Mouse (Mus musculus): ENCODE data around the gene Ccr5. TPM values are rescaled to one million over a fixed set of nuclear protein-coding genes. Genes with fewer than 3 reads are reported as not detected.
"Not testable (repeated sequence)": the region's sequence is repeated elsewhere in the genome, so short reads cannot be mapped to it uniquely, and the experiment has no call there.

Gene Ccr5
- polyA plus RNA-seq (2017; shearing (Covaris generic)), result 1 to 10 TPM; 6.1 to 6.7 TPM

DNA sequence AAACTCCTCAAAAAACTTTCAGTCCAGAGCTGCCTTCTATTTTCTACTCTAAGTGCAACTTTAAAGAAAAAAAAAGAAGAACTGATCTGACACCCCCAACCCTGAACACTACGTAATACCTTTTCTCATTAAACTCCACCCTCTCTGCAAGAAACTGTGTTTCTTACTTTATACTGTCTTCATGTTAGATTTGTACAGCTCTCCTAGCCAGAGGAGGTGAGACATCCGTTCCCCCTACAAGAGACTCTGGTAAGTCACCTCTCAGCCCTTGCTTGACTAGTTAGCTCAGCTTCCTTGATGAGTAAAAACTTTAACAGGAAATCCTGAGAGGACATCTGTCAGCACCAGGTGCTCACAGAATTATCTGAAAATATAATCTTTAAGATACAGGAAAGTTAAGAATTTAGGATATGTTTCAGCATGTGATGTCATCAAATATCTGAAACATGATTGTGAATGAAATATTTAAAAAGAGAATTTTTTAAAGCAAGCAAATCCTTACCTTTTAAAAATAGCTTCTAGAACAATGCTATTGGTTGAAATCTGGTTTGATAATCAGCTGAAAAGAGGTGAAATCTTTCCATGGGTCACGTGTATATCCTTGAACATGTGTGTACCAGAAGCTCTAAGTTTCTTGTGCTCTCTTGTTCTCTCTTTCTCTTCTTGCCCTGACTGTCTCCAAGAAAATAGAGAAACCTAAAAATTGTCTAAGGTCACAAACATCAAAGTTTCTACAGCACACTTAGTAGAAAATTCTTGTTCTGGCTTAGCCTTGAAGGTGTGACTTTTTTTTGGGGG, at the start of gene Ccr5:
Gene Ccr5 (plus strand): TSS at position 157 of the 798 bp plus-strand sequence.
- ATAC-seq, result peak; percentile 91

GRCm38 (mm10) chr9:124079803-124080202, 41.5 kb upstream of the Ccr5 start:
- ATAC-seq, result peak; percentile 91

GRCm38 (mm10) chr9:124080471-124080870, 40.9 kb upstream of the Ccr5 start:
- ATAC-seq, result not testable (repeated sequence)

DNA sequence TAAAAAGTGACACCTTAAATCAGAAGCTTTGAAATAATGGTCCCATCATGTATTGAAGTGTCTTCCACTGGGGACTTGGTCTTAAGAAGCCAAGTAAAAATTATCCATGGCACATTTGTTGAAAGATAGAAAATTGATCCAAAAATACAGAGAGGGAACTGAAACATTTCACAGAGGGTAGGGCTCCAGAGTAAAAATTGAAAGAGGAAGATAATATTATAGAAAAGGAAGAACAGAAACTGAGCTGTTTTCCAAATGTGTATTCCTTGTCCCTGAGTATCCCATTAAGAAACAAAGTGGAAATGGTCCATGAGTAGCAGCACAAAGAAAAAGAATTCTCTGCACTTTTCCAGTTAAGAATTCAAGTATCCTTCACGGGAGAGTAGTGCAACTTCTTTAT, 30.9 kb upstream of the Ccr5 start:
- ATAC-seq, result no peak

DNA sequence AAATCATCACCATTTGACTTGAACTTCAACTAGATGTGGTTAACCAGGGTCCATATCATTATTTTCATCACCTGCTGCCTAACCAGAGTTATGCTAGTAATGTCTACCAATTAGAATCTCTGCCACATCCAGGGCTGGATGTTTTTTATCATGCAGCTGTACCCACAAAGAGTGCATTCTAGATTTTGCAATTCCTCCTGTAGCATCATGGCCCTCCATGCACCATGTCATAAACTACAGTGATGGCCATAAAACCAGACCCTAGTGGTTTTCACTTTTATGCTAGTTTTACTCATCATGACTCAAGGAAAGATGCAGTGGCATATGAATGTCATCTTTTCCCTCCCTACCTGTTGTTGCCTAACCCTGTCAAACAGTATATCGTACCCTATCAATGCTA, 22.2 kb upstream of the Ccr5 start:
- ATAC-seq, result no peak

DNA sequence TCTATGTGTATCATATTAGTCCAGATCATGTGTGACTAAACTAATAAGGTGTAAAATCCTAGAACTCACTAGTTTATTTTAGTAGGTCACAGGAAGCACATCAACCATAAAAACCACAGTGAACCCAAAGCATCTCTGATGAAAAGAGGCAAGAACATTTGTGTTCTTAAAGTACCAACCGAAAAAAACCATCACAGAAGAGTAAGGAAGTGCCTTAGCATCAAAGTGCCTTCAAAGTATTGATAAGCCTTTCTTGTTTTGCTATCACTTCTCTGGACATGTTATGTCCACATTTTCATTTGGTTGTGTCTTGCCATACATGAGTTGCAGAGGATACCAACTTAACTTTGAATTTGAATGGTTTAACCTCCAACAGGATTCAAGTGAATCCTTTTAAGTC, 21.0 kb upstream of the Ccr5 start:
- ATAC-seq, result peak; percentile 62

DNA sequence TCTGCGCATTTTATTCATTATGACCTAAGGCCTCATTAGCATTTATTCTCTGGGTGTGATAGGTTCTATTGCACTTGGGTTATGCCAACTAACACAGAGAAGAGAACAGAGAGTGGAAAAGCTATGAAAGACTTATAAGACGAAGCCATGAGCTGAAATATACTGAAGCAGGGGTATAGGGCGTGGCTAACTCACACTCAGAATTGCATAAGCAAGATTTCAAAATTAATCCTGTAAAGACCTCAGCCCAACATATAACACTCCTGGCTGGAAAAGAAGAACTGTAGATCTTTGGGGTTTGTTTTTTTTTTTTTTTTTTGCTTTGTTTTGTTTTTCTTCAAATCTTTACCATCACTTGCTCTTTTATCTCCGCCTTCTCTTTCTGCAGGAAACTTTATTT, 19.6 kb upstream of the Ccr5 start, which contains the start of gene Ccr2:
Gene Ccr2 (plus strand): TSS at position 228 of the 400 bp plus-strand sequence.
- ATAC-seq, result no peak

- ATAC-seq, result no peak
Measured at GRCm38 (mm10) chr9:124103199-124103598, 18.1 kb upstream of the Ccr5 start.

GRCm38 (mm10) chr9:124105196-124105595, 16.1 kb upstream of the Ccr5 start:
- ATAC-seq, result no peak

GRCm38 (mm10) chr9:124107232-124107631, 14.1 kb upstream of the Ccr5 start:
- no peak for ATAC-seq

DNA sequence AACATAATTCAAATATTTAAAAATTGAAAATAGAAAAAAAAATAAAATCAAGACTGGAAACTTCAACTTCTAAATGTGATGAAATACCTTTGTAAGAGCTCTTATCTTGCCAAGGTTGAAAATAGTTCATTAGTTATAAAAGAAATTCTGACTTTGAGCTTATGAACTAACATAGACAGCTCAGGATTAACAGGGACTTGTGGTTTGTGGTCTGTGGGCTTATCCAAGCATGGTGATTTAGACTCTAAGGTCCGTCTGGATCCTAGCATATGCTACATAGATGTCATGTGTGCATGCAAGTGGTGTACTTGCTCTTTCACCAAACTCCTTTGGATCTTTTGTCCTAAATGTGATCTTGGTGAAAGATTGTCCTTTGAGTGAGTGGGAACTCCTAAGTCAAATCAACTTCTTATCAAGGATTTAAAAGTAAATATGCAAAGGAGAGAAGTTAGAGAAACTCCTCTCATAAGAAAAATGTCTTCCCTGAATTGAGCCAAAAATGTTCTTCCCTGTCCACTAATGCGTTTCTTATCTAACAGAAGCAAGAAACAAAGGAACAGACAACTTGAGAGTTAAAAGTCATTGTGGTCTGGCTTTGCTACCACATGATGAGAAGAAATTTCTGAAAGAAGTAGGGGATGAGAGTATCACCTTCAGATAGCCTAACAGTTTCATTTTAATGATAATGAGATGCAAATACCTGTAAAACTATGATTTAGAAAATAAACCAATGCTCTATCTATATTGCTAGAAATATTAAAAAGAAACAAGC, 12.8 kb upstream of the Ccr5 start:
- ATAC-seq, result no peak

DNA sequence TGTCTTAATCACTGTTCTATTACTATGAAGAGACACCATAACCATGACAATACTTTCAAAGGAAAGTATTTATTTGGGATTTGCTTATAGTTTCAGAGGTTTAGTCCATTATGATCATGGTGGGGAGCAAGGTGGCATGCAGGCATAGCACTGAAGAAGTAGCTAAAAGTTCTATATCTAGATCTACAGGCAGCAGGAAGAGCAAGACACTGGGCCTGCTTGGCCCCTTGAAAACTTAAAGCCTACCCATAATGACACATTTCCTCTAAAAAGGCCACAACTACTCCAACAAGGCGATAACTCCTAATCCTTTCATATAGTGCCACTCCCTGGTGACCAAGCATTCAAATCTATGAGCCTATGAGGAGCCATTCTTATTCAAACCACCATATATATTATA, 9.3 kb upstream of the Ccr5 start:
- no peak for ATAC-seq

- ATAC-seq, result no peak
Measured at GRCm38 (mm10) chr9:124112591-124113239, 8.6 kb upstream of the Ccr5 start.

GRCm38 (mm10) chr9:124113777-124114176, 7.6 kb upstream of the Ccr5 start:
- no peak for ATAC-seq

GRCm38 (mm10) chr9:124118489-124118888, 2.9 kb upstream of the Ccr5 start:
- peak; percentile 47 for ATAC-seq

- ATAC-seq, result no peak
Measured at GRCm38 (mm10) chr9:124125576-124125975, 4.2 kb downstream of the Ccr5 start.

DNA sequence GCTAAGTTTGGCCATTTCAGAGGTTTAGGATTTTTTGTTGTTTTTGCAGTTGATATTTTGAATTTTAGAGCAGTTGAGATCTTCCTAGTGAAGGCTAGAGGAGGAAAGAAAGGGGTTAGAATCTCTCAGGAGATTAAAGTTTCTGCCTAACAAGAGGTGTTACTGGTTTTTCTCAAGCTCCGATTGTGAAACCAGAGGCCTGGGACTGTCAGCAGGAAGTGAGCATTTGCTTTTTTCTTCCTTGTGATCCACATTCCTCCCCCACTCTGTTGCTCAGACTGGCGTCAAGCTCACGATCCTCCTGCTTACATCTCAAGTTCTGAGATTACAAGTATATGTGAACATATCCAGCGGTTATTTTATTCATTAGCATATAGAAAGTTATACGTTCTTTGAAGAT, 5.0 kb downstream of the Ccr5 start:
- no peak for ATAC-seq

DNA sequence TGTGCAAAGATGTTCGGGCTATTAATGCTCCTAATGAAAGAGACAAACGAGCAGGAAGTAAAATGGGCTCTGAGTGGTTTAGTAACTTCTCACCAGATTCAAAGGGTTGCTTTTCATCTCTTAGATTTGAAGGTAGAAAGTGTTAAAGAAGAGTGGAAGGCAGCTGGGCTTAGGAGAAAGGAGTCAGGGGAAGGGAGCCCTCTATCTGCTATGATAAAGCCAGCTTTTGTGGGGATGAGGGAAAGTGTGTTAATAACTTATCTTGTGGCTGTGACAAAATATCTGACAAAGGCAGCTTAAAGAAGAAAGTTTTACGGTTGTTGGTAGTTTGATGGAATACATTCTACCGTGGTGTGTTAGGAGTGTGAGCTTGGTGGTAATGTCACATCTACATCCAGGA, 6.1 kb downstream of the Ccr5 start:
- ATAC-seq, result no peak

DNA sequence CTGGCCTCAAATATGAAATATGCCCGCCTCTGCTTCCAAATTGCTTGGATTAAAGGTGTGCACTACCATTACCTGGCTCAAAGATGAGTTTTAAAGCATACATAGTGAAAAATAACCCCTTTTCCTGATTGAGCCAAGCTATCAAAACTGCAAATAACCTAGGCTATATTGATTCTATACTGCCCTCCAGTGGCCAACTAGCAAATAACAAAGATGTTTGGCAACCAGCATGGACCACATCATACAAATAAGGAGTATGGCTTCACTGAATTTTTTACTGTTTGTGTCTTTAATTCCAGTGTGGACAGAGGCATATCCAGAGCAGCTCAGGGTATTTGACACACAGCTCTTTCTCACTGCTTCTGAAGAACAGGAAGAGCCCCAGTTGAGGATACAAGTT, 7.0 kb downstream of the Ccr5 start:
- ATAC-seq, result peak; percentile 65

- ATAC-seq, result peak; percentile 65
Measured at GRCm38 (mm10) chr9:124132899-124133298, 11.6 kb downstream of the Ccr5 start.

DNA sequence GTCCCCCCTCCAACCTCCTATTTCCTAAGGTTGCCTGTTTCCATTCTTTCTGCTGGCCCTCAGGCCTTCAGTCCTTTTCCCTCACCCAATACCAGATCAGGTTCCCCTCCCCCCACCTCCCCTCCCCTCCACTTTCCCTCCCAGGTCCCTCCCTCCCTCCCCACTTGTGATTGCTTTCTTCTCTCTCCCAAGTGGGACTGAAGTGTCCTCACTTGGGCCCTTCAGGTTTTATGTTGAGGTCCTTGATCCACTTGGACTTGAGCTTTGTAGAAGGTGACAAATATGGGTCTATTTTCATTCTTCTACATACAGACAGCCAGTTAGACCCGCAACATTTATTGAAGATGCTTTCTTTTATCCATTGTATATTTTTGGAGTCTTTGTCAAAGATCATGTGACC, 13.6 kb downstream of the Ccr5 start:
- ATAC-seq, result not testable (repeated sequence)

GRCm38 (mm10) chr9:124137619-124138018, 16.3 kb downstream of the Ccr5 start:
- ATAC-seq, result no peak

DNA sequence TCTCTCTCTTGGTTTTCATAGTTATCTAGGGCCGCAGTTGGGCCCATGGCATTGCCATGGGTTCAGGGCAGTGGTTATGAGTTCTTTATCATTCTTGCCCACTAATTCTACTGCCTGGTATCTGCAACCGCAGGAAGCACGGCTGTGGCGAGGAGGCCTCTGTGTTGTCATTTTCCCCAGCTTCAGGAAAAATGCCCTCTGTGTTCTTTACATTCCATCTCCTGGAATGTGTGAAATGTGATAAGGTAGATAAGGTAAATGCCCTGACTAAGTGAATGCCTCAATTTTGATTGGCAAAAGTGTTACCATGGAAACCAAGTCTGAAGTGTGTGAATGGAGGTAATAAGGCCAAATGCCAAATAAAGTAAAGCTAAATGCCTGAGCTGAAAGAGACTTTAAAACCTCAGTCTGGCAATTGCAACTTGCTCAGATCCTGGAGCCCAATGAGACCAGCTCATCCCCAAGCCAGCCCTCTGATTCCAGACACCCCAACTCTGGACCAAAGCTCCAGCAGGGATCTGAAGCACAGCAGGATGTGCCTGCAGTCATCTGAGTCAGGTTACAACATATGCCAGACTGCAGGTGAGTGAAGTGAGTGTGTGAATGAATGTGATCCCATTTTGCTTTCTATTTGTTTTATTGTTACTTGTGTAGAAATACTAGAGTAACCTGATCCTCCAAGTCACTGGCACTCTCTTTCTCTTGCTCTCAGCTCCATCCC, 16.9 kb downstream of the Ccr5 start:
- no peak for ATAC-seq
